Mouse (Mus musculus) spleen, adult 2 months (tissue): ENCODE measurements around the gene Klk1b5.

Experiments used
- CTCF ChIP-seq: fragments of 200-500 bp; IDR thresholded peaks from 2 replicates; pipeline ENCODE4 v1.5.1; 2011; ENCODE audit warnings: mild to moderate bottlenecking, inconsistent platforms; ENCODE audit not compliant: insufficient read depth, insufficient read length, insufficient replicate concordance; ENCODE audit errors: extremely low read depth
- POLR2A ChIP-seq: fragments of 200-500 bp; IDR thresholded peaks from 2 replicates; pipeline ENCODE4 v1.6.1; 2011; ENCODE audit warnings: low read depth, low read length, inconsistent platforms

GRCm38 (mm10) chr7:44249248-44249647 lies 33.5 kb downstream of the Klk1b5 start:
- TF ChIP-seq POLR2A: no peak
- TF ChIP-seq CTCF: no peak
